Mouse (Mus musculus): ENCODE measurements around the gene Taf10. TPM values are rescaled to one million over a fixed set of nuclear protein-coding genes. Genes with fewer than 3 reads are reported as not detected.

Gene Taf10
- 10.5 and 82.1 TPM in 2 replicates for polyA plus RNA-seq (2021; fragmentation: Nextera tagmentation)
- long read RNA-seq, experiment 1, partial matches to known transcripts, result 0 of 17 reads
- long read RNA-seq, experiment 1, other reads (novel, unspliced or antisense), result 17 of 17 reads
- long read RNA-seq, experiment 2, full-length matches to known transcripts, result 5 of 9 reads
- long read RNA-seq, experiment 2, partial matches to known transcripts, result 0 of 9 reads
- long read RNA-seq, experiment 2, other reads (novel, unspliced or antisense), result 4 of 9 reads

DNA sequence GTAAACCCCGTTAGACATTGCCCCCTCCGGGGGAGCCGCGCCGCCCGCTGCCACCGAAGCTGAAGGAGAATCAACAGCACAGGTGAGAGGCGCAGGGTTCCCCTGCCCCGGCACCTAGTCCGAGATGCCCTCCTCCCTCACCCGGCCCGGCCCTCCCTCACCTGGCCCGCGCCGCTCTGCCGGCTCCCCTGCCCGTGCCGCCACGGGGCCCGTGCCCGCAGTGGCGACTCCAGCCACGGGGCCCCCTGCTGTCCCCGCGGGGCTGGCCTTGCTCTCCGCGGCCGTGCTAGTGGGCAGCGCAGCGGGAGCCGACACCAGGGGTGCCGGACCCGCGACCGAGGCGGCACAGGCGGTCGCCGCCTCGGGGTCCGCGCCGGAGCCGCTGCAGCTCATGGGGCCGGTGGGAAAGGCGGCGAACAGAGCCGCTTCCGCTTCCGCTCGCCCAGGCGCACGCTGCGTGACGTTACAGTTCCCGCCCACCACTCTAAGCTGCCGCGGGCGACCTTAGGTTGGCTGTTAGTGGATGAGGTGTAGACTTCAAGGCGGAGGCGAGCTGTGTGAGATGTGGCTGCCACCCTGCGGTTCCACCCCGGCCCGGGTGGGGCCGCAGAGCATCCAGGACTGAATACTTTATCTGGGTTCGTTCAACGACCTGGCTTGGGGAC, at the start of gene Taf10:
Gene Taf10 (minus strand): TSS at position 436 of the 665 bp plus-strand sequence.

DNA sequence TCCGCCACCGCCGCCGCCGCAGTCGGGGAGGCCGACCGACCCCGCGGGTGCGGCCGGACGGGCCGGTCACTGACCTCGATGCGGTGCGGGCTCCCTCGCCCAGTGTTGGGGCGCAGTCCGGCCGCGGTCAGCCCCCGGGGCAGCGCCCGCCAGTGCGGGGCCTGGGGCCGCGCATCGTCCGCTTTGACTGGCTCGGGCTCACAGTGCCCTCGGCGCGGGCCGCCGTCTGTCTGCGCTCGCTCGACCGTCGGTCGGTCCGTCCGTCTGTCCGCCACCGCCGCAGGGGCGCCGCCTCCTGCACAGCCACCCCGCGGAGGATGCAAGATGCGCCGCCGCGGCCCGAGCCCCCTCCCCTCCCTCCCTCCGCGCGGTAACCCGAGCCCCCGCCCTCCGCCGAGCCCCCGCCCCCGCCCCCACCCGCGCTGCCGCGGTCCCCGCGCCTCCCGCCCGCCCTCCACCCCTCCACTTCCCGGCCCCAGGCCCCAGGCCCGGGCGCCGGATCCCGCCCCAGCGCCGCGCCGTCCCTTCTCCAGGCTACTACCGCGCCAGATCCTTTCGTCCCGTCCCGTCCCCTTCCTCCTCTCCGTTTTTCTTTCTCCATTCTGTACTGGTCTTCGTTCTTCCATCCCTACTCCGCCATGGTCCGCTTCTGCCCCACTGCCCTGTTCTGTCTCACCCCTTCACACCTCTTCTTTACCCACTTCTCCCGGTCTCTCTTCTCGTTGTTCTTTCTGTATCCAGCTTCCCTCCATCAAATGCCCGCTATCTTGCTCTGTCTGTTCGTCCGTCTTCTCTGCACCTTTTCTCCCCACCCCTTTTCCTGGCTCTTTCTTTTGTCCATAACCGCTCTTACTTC, 43.4 kb upstream of the Taf10 start, which contains the start of gene Dchs1:
Gene Dchs1 (minus strand): TSS at position 370 of the 856 bp plus-strand sequence.

DNA sequence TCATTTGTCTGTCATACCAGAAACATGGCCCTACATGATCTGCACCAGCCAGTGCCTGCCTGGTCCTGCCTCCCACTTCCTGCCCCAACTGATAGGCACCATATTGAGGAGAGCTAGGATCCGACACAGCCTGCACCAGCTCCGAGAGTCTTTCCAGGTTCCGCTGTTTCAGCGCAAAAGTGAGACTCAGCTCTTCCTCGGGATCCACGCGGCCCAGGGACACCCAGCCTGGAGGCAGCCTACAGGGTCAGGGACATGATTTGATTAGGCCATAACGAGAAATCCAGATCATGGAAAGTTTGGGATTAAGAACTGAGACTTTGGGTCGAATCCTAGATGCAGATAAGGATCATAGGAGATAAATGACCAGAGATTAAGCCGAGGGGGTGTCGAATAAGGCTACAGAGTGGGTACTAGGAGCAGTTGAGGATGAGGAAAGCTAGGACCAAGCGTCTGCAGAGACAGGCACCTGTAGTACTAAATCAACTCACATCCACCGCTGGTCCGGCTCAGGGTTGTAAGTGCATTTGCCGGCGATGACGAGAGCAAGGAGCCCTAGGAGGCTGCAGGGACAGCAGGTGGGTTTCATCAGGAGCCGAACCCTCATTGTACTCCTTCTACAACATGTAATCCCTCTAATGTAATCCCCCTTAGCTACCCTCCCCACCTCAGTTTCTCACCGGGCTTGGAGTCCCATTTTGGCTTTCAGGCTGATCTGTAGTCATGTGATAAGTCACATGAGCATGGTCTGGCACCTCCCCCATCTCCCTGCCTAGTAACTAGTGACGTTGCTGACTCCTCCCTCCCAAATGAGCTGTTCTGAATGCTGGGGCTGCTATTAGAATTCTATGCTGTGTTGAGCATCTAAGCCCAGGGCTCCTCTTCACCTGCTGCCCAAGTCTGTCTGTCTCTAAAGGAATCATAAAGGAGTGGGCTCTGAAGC, 7.6 kb upstream of the Taf10 start, which contains the start of gene Tpp1:
Gene Tpp1 (minus strand): TSS at position 745 of the 943 bp plus-strand sequence.

GRCm38 (mm10) chr7:105736911-105737521, 7.1 kb downstream of the Taf10 start, which contains the start of gene Rrp8:
Rrp8 (minus strand) TSS chr7:105737385.

GRCm38 (mm10) chr7:105736264-105736901, 7.8 kb downstream of the Taf10 start, which contains the start of gene Ilk:
Ilk (plus strand) TSS chr7:105736592.

Other genes with a start within 250 kb of the Taf10 start
- 91.4 and 99.7 TPM in 2 replicates for gene Smpd1, start 190.0 kb downstream of the Taf10 start, polyA plus RNA-seq (2021; fragmentation: Nextera tagmentation)
- gene Apbb1, start 162.7 kb downstream of the Taf10 start, polyA plus RNA-seq (2021; fragmentation: Nextera tagmentation), result 463 and 483 TPM in 2 replicates
- 0.49 and 1.2 TPM in 2 replicates for gene Hpx, start 144.2 kb downstream of the Taf10 start, polyA plus RNA-seq (2021; fragmentation: Nextera tagmentation)
- 37.4 and 60.6 TPM in 2 replicates for gene Trim3, start 110.8 kb downstream of the Taf10 start, polyA plus RNA-seq (2021; fragmentation: Nextera tagmentation)
- 219 and 252 TPM in 2 replicates for gene Timm10b, start 104.3 kb downstream of the Taf10 start, polyA plus RNA-seq (2021; fragmentation: Nextera tagmentation)
- gene Arfip2, start 103.9 kb downstream of the Taf10 start, polyA plus RNA-seq (2021; fragmentation: Nextera tagmentation), result 48.2 and 50.0 TPM in 2 replicates
- gene Gm45799, start 103.8 kb downstream of the Taf10 start, polyA plus RNA-seq (2021; fragmentation: Nextera tagmentation), result 11.6 and 35.0 TPM in 2 replicates
- gene Dnhd1, start 93.5 kb downstream of the Taf10 start, polyA plus RNA-seq (2021; fragmentation: Nextera tagmentation), result 0.26 and 0.39 TPM in 2 replicates
- gene Ilk, start 7.8 kb downstream of the Taf10 start, polyA plus RNA-seq (2021; fragmentation: Nextera tagmentation), result 53.5 and 86.9 TPM in 2 replicates
- gene Rrp8, start 7.0 kb downstream of the Taf10 start, polyA plus RNA-seq (2021; fragmentation: Nextera tagmentation), result 6.3 and 7.6 TPM in 2 replicates
- gene Tpp1, start 7.9 kb upstream of the Taf10 start, polyA plus RNA-seq (2021; fragmentation: Nextera tagmentation), result 67.3 and 125 TPM in 2 replicates
- gene Dchs1, start 43.3 kb upstream of the Taf10 start, polyA plus RNA-seq (2021; fragmentation: Nextera tagmentation), result 0.61 and 1.1 TPM in 2 replicates
- 281 and 283 TPM in 2 replicates for gene Mrpl17, start 66.7 kb upstream of the Taf10 start, polyA plus RNA-seq (2021; fragmentation: Nextera tagmentation)
- 0.84 and 2.2 TPM in 2 replicates for gene Gm4070, start 209.6 kb upstream of the Taf10 start, polyA plus RNA-seq (2021; fragmentation: Nextera tagmentation)

All from left cerebral cortex, adult 6 months (tissue).